Mouse (Mus musculus): Measurements from ENCODE around the gene Topbp1.

DNA sequence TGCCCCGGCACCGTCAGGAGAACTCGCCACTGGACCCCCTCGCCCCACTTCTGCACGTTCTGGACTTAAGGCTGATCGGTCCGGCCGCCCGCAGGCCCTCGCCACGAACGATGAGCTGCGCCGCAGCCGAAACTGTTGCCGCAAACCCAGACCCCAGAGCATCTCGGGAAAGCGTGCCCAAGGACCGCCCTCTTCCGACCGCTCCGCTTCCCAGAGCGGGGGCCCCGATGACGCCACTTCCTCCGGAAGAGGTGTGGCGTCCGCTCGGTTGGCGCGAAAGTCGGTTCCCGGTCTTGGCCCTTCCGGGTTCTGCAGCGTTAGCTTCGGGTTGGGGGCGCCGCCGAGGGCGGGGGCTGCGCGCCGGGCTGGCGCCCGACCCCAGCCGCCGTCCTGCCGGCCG lies at the start of gene Topbp1, which contains the start of gene 1300017J02Rik:
- no peak for TF ChIP-seq TAL1 (IDR thresholded peaks at IDR 0.05; ENCODE audit: low read length)
- no peak for TF ChIP-seq GATA1 (IDR thresholded peaks at IDR 0.05; ENCODE audit: low read length)

Data from erythroblast, embryonic 14.5 days (primary cell).